Mouse (Mus musculus) lung, postnatal 0 days (tissue): ENCODE measurements at regions not wholly inside any gene's neighbourhood (a gene's known extent, or its start where the extent isn't known, plus 50 kb on each side); places are given as distances from the start of the nearest gene placed in this dataset.
"Not testable (repeated sequence)": the region's sequence is repeated elsewhere in the genome, so short reads cannot be mapped to it uniquely, and the experiment has no call there.

ENCODE experiments used
- ATAC-seq: fragments of 200-750 bp; cut with Nextera tagmentation; 2 replicates; pipeline ENCODE4 v1.8.0; 2017; ENCODE audit warnings: moderate library complexity
- DNase-seq: peaks from one replicate; pipeline ENCODE4 v3.0.0-alpha.2; 2016; ENCODE audit warnings: low spot score
- H3K27ac ChIP-seq: fragments of 300-500 bp; sonication (generic); 2 replicates; pipeline ENCODE4 v1.5.1; 2014; ENCODE audit warnings: antibody characterized with exemption, mild to moderate bottlenecking, low read length, mixed read lengths
- H3K27me3 ChIP-seq: fragments of 300-500 bp; sonication (generic); replicated peaks from 2 replicates; pipeline ENCODE4 v1.6.1; 2014; ENCODE audit warnings: low read length, mixed read lengths; ENCODE audit not compliant: insufficient read depth
- H3K36me3 ChIP-seq: fragments of 300-500 bp; sonication (generic); 2 replicates; pipeline ENCODE4 v1.6.1; 2014; ENCODE audit warnings: low read length, mixed read lengths; ENCODE audit not compliant: insufficient read depth
- H3K4me1 ChIP-seq: fragments of 300-500 bp; sonication (generic); 2 replicates; pipeline ENCODE4 v1.6.1; 2014; ENCODE audit warnings: antibody characterized with exemption, low read depth, low read length, mixed read lengths; ENCODE audit not compliant: insufficient read depth
- H3K4me2 ChIP-seq: fragments of 300-500 bp; sonication (generic); replicated peaks from 2 replicates; pipeline ENCODE4 v1.6.1; 2014; ENCODE audit warnings: low read depth, mild to moderate bottlenecking, low read length, moderate library complexity, mixed read lengths
- H3K4me3 ChIP-seq: fragments of 300-500 bp; sonication (generic); 2 replicates; pipeline ENCODE4 v1.5.1; 2014; ENCODE audit warnings: low read depth, low read length
- H3K9ac ChIP-seq: fragments of 300-500 bp; sonication (generic); replicated peaks from 2 replicates; pipeline ENCODE4 v1.6.1; 2014; ENCODE audit warnings: low read depth, mild to moderate bottlenecking
- H3K9me3 ChIP-seq: fragments of 300-500 bp; sonication (generic); 2 replicates; pipeline ENCODE4 v1.6.1; 2016; ENCODE audit warnings: low read length, mixed read lengths
- CTCF ChIP-seq: IDR thresholded peaks from 2 replicates; pipeline ENCODE4 v1.5.1; 2016; ENCODE audit warnings: antibody characterized with exemption, mild to moderate bottlenecking
- EP300 ChIP-seq: IDR thresholded peaks from 2 replicates; pipeline ENCODE4 v1.6.1; 2016; ENCODE audit warnings: antibody characterized with exemption, mild to moderate bottlenecking, control low read depth
- WGBS: fragments of 180-500 bp; shearing (Covaris S2); extraction: QIAGEN DNeasy Blood & Tissue Kit; methylation state at CpG from one replicate; pipeline ENCODE4 v1.1.7; 2014; 5-methylcytosine and 5-hydroxymethylcytosine counted together

GRCm38 (mm10) chr7:138006971-138007370 is 390.6 kb downstream of the Tcerg1l start:
- no peak for DNase-seq
- no peak overlapping the region for H3K9ac ChIP-seq
- WGBS, result 63% methylated on average over 3 of the region's 3 CpGs
- no peaks in the 10 kb centered on the region for H3K36me3 ChIP-seq
- H3K4me3 ChIP-seq, result no peak overlapping the region
- H3K4me1 ChIP-seq, result no peaks in the 10 kb centered on the region
- no peak for ATAC-seq
- H3K4me2 ChIP-seq, result no peak overlapping the region
- H3K27ac ChIP-seq, result no peak overlapping the region
- H3K27me3 ChIP-seq, result no peaks in the 10 kb centered on the region
- TF ChIP-seq CTCF (no peak), EP300 (no peak)
- H3K9me3 ChIP-seq, result no peaks in the 10 kb centered on the region

GRCm38 (mm10) chr7:138008601-138009000 is 388.9 kb downstream of the Tcerg1l start:
- H3K4me2 ChIP-seq, result no peak overlapping the region
- 46% methylated on average over 3 of the region's 3 CpGs for WGBS
- H3K27me3 ChIP-seq, result no peaks in the 10 kb centered on the region
- H3K9ac ChIP-seq, result no peak overlapping the region
- no peak for ATAC-seq
- no peaks in the 10 kb centered on the region for H3K4me1 ChIP-seq
- TF ChIP-seq EP300 (no peak), CTCF (no peak)
- no peak overlapping the region for H3K4me3 ChIP-seq
- H3K27ac ChIP-seq, result no peak overlapping the region
- H3K9me3 ChIP-seq, result no peaks in the 10 kb centered on the region
- no peak for DNase-seq
- no peaks in the 10 kb centered on the region for H3K36me3 ChIP-seq

- H3K4me3 ChIP-seq, H3K36me3 ChIP-seq, H3K27ac ChIP-seq, H3K9ac ChIP-seq, H3K4me2 ChIP-seq, H3K4me1 ChIP-seq, ATAC-seq, H3K27me3 ChIP-seq, DNase-seq, H3K9me3 ChIP-seq: not testable (repeated sequence)
- WGBS, result 75% methylated on average over 1 of the region's 1 CpGs
Measured at GRCm38 (mm10) chr7:138024021-138024420, 373.5 kb downstream of the Tcerg1l start.

- Histone ChIP-seq H3K9me3 (no peaks in the 10 kb centered on the region), H3K36me3 (no peaks in the 10 kb centered on the region), H3K4me1 (no peaks in the 10 kb centered on the region), H3K9ac (no peak overlapping the region), H3K4me3 (no peak overlapping the region), H3K27me3 (no peaks in the 10 kb centered on the region), H3K4me2 (no peak overlapping the region), H3K27ac (no peak overlapping the region)
- 26% methylated on average over 2 of the region's 2 CpGs for WGBS
- DNase-seq (no peak), ATAC-seq (no peak)
- TF ChIP-seq CTCF (no peak), EP300 (no peak)
Measured at GRCm38 (mm10) chr7:138051696-138052095, 345.8 kb downstream of the Tcerg1l start.

- Histone ChIP-seq H3K36me3 (no peaks in the 10 kb centered on the region), H3K9ac (no peak overlapping the region), H3K4me3 (no peak overlapping the region), H3K4me1 (no peaks in the 10 kb centered on the region), H3K27ac (no peak overlapping the region), H3K4me2 (no peak overlapping the region), H3K27me3 (no peaks in the 10 kb centered on the region), H3K9me3 (no peaks in the 10 kb centered on the region)
- 76% methylated on average over 8 of the region's 8 CpGs for WGBS
- ATAC-seq (no peak), DNase-seq (no peak)
- TF ChIP-seq EP300 (no peak), CTCF (no peak)
Measured at GRCm38 (mm10) chr7:138054756-138055155, 342.8 kb downstream of the Tcerg1l start.

- Histone ChIP-seq H3K9ac (no peak overlapping the region), H3K4me1 (no peaks in the 10 kb centered on the region), H3K9me3 (no peaks in the 10 kb centered on the region), H3K4me3 (no peak overlapping the region), H3K36me3 (no peaks in the 10 kb centered on the region), H3K4me2 (no peak overlapping the region), H3K27me3 (no peaks in the 10 kb centered on the region), H3K27ac (no peak overlapping the region)
- no peak for ATAC-seq
- WGBS, result 39% methylated on average over 7 of the region's 7 CpGs
- DNase-seq, result no peak
- TF ChIP-seq EP300 (no peak), CTCF (no peak)
Measured at GRCm38 (mm10) chr7:138061116-138061515, 336.4 kb downstream of the Tcerg1l start.

- H3K9ac ChIP-seq, result no peak overlapping the region
- no peaks in the 10 kb centered on the region for H3K4me1 ChIP-seq
- TF ChIP-seq EP300 (no peak), CTCF (no peak)
- no peaks in the 10 kb centered on the region for H3K27me3 ChIP-seq
- H3K4me2 ChIP-seq, result no peak overlapping the region
- ATAC-seq (no peak), DNase-seq (no peak)
- H3K4me3 ChIP-seq, result no peak overlapping the region
- no peak overlapping the region for H3K27ac ChIP-seq
- WGBS, result 65% methylated on average over 4 of the region's 4 CpGs
- no peaks in the 10 kb centered on the region for H3K36me3 ChIP-seq
- no peaks in the 10 kb centered on the region for H3K9me3 ChIP-seq
Measured at GRCm38 (mm10) chr7:138066921-138067320, 330.6 kb downstream of the Tcerg1l start.
